Mouse (Mus musculus) frontal cortex, adult 2 months (tissue): ENCODE results near the gene 0610009B22Rik. TPM values are rescaled to one million over a fixed set of nuclear protein-coding genes. Genes with fewer than 3 reads are reported as not detected.
"Not testable (repeated sequence)": the region's sequence is repeated elsewhere in the genome, so short reads cannot be mapped to it uniquely, and the experiment has no call there.

ENCODE experiments used
- DNase-seq, 2 experiments: peaks; one replicate each; pipeline ENCODE4 v3.0.0; 2022; ENCODE audit warnings: low spot score in 1 of 2; ENCODE audit errors: extremely low spot score in 1 of 2
- polyA plus RNA-seq: library from polyadenylated mRNA; depleted of rRNA; stranded (reverse); fragments of >200 nt; gene quantifications from 2 replicates; pipeline ENCODE4 v1.2.3, GENCODE M21; 2012; rRNA removed

The 0610009B22Rik gene
- polyA plus RNA-seq = 37.9 and 39.6 TPM in 2 replicates

DNA sequence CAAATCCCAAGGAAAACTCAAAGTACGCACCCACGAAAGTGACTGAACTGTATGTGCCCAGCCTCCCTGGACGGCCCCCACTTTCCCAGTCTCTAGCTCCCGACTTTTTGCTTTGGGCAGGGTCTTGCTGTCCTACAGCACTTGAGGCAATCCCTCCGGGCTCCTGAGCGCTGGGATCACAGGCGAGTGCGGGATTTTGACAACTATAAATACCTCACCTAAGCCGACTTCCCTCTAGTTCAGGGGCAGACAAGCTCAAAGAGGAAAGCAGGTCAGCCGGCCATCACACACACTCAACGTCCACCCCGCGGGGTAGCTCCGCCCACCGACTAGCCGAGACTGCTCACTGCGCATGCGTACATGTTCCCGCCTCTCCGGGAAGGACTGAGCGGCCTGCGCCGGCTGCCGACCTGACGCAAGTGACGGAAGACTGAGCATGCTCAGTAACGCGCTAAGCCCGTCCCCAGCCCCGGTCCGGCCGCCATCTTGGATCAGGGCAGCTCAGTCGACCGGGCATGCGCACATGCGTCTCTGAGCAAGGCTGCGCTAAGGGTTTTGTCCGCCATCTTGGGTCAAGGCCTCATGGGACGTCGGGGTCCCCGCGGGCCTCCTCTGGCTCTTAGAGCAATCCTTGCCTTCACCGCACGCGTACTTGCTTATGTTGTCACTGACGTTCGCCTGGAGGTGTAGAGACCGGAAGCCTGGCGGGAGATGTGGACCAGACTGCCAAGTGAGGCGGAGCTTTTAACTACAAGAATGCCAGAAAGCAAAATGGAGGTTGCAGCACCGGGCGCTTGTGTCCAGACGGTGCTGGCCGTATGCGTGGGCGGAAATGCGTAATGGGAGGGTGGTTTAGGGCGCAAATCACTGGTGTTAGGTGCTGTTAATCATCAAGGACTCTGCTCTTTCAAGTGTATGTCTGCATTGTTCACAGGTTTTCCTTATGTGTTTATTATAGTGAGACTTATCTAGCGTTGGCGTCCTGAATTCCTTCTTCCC, at the start of gene 0610009B22Rik:
Gene 0610009B22Rik (minus strand): TSS at position 545 of the 999 bp plus-strand sequence.
- peak; percentile 99 to 100 for DNase-seq

DNA sequence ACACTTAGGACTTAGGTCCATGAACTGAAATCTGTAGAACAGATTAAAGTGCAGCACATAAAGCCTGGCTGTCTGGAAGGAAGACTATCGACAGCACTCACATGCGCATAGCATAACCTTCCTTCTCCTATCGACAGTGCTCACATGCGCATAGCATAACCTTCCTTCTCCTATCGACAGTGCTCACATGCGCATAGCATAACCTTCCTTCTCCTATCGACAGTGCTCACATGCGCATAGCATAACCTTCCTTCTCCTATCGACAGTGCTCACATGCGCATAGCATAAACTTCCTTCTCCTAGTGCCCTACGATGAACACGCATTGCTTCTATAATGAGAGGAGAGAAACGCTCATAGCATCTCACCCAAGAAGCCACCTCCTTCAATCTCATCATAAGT, 45.5 kb upstream of the 0610009B22Rik start:
- not testable (repeated sequence) for DNase-seq

DNA sequence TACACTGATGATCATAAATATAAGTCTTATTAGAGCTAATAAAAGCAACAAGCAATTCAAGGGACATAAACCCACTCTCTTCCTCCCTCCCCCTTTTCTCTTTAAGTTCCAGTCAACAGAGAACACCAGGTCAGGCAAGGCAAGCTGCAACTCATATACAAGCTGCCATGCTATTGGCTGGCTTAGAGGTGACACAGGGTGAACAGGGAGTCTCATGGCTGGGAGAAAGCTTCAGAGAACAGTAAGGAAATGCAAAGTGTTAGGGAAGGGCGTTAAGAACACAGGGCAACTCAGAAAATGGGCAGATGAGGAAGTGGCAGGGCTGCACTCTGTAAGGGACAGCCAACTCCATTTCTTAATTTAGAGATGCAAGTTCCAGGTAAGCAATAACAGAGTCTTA, 44.2 kb upstream of the 0610009B22Rik start:
- DNase-seq = no peak

DNA sequence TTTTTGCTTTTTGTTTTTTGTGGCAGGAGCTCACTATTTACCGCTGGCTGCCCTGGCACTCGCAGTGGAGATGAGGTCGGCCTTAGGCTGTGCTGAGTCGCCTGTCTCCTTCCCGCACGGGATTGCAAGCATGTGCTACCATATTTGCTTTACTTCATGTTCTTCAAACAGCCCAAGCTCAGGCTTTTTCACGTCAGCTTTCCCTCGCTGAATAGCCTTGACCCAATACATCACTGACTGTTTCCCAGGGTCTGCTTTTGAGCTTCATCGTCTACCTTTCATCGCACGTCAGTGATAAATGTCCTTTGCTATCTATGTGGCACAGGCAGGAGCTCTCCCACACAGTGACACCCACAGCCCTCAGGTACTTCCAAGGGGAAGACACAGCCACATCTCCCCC, 32.4 kb upstream of the 0610009B22Rik start:
- DNase-seq = no peak

DNA sequence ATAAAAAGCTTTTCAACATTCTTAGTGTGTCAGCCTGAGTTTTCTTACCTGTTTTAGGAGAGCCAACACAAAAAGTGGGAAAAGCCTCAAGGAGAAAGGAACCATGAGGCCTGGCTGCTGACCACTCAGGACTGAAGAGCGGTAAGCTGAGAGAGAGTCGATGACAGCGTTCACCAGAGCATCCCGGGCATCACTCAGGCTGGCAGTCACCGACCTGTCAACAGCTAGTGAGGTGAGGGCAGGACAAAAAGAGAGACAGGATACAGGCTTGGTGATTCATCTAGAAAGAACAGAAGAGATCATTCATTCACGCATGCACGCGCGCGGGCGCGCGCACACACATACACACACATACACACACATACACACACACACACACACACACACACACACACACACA, 18.4 kb upstream of the 0610009B22Rik start:
- no peak for DNase-seq

DNA sequence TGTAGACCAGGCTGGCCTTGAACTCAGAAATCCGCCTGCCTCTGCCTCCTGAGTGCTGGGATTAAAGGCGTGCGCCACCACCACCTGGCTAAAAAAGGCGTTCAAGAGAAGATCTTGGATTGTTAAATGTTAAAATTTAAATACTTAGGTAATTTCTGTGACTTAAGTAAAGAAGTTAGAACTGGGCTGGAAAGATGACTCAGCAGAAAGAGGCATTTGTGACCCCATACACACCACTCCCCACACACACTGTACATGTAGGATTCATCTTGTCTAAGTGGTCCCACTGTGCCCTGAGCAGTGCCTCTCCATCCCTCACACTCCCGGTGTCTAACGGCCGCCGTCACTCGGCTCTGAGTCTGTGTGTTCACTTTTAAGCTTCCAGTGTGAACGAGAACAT, 17.8 kb upstream of the 0610009B22Rik start:
- DNase-seq = no peak

DNA sequence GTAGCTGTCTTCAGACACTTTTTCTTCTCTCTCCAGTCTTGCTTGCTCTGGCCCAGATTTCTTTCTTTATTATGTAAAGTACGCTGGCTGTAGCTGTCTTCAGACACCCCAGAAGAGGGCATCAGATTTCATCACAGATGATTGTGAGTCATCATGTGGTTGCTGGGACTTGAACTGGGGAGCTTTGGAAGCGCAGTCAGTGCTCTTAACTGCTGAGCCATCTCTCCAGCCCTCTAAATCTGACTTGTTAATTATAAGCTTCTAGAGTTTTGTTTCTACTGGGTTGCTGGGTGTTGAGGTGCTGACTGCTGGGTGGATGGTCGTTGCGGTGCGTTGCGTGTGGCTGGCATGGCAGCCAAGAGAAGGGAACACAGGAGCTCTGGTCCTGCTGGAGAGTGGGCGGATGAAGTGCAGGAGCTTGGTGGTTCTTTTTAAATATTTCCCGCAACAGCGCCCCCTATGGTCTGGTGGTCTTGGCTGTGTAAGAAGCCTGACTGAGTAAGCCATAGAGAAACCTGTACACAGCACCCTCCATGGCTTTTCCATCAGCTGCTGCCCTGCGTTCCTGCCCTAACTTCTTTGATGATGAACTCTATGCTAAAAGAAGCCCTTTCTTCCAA, 14.8 kb upstream of the 0610009B22Rik start:
- no peak for DNase-seq

DNA sequence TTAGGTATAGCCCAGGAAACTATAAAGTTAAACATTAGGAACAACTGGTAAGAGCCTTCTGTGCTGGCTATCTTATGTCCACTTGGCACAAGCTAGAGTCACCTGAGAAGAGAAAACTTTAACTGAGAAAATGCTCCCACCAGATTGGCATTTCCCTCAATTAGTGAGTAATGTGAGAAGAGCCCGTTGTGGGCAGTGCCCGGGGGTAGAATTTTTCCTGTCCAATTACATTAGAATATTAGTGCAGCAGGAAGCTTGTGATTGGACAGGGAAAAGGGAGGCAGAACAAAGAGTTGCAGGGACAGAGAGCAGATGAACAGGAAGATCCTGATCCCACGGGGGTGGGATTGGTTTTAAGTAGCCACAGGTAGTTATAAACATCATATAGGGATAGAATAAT, 14.2 kb upstream of the 0610009B22Rik start:
- no peak for DNase-seq

DNA sequence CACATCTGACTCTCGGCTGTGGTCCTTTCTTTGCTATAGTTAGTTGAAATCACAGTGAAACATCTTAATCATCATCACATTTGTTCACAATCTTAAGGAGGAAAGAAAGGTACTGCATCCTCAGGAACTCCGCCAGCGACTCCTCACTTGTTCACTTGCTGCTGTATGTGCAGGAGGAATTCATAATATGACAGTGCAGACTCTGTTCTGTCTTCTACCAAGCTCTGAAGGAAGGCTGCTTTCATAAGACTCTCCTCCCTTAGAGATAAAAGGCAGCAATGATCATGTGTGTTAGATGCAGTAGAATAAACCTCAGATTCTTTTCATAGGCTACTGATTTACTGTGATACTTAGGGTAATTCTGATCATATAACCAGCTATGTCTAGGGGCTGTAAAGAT, 6.3 kb upstream of the 0610009B22Rik start:
- no peak for DNase-seq

DNA sequence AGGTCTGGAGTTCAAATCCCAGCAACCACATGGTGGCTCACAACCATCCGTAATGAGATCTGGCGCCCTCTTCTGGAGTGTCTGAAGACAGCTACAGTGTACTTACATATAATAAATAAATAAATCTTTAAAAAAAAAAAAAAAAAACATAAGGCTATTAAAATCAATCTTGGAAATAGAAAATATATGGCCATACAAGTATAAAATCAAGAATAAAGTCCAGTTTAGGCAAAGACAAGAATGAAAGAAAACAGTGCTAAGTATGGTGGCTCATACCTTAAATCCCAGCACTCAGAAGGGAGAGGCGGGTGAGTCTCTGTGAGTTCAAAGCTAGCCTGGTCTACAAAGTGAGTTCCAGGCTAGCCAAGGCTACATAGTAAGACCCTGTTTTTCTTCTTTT, 1.9 kb upstream of the 0610009B22Rik start:
- DNase-seq = not testable (repeated sequence)

DNA sequence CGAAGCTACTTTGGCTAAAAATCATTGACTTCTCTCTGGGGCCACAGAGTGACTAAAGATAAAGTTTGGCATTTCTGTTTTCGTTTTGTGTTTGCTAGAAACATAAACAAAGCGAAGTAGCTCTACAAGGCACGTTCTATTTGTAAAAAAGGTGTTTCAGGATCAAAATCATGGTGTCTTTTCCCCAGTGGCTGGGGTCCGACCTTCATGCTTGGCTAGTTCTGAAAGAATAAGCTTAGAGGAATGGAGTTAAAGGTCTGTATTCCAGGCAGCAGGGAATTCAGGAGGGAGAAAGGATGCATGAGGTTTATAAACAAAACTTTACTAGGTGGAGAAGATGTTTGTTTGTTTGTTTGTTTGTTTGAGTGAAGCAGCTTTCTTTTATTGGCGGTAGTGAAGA, 669 bp upstream of the 0610009B22Rik start:
- DNase-seq = no peak

DNA sequence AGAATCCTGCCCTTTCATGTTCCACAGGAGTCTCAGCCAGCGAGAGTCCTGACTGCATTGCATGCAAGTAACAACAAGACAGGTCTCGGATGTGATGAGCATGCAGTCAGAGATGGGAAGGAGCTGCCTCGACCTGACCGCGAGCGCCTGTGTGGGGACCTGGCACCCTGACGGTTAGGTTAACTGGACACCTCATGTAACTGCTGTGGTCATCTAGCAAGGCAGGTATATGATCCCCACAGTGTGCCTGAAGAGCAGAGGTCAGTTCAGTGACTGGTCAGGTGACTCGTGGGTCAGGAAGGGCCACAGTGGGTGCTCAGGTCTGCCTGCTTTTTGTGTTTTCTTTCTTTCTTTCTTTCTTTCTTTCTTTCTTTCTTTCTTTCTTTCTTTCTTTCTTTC, 6.7 kb downstream of the 0610009B22Rik start:
- no peak for DNase-seq

DNA sequence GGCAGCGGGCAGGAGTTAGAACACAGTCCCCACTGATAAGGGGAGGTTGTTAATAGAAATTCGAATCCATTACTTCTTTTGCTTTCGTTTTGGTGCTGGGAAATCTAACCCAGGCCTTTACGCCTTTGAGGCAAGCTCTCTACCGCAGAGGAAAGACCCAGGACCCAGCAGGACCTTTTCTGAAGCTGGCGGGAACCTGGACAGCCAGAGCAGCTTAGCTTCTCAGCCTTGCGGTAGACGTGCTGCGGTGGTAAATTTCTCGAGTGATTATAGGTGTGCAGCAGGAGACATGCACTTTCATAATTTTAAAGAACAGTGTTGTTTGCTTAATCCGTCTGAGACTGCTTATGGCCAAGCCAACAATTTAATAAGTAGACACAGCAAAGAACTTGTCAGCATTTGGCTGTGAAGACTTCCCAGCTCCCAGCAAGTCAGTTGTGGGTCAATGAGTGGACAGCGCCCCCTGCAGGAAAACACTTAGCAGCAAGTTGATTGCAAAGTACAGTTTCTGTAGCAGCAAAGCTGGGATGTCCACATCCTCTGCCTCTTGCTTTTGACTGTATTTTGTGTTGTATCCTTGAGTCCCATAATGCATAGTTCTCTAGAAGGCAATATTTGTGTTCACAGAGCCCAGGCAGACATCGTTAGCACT, 7.2 kb downstream of the 0610009B22Rik start:
- DNase-seq = peak; percentile 66 to 95

DNA sequence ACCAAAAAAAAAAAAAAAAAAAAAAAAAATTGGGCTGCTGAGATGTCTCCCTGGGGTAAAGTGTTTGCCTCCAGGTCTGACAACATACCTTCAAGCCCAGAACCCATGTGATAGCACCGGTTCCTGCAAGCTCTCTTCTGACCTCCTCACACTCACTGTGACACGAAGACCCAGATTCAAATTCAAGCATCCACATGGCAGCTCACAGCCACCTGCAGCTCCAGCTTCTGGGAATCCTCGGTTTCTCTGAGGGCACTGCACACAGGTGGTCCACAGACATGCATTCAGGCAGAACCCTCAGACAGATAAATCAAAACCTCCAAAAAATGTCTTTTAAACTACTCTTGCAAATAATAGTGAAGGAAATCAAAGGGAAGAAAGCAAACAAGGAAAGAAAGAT, 9.2 kb downstream of the 0610009B22Rik start:
- DNase-seq = no peak

DNA sequence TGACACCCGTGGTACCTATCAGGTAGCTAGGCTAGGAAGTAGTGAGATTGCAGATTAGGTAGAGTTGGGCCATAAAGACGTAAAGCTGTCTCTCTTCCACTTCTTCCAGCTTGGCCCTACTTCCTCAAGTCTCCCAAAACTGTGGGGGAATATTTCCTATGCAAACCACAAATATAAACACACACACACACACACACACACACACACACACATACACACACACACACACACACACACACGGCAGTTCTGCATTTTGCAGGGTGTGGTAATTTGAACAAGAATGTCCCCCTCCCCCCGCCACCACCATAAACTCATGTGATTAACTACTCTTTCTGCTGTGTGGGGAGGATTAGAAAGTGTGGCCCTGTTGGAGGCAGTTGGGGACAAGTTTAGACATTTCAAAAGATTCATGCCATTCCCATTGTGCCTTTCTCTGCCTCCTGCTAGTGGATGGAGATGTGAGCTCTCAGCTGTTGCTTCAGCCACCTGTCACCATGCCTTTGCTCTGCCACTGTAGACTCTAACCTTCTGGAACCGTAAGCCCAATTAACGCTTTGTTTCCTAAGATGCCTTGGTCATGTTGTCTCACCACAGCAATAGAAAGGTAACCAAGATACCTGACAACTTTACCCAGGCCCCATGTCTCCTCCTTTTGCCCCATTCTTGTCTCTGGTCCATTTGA, 10.8 kb downstream of the 0610009B22Rik start:
- no peak for DNase-seq

DNA sequence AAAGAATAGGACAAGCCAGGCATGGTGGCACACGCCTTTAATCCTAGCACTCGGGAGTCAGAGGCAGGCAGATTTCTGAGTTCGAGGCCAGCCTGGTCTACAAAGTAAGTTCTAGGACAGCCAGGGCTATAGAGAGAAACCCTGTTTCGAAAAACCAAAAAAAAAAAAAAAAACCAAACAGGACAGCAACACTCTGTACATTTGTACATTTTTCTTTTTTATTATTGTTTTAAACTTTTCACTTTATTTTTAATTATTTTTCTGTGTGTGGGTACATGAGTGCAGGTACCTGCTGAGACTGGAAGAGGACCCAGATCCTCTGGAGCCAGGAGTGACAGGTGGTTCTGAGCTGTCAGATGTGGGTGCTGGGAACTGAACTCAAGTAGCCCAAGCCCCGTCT, 13.3 kb downstream of the 0610009B22Rik start:
- DNase-seq = no peak

DNA sequence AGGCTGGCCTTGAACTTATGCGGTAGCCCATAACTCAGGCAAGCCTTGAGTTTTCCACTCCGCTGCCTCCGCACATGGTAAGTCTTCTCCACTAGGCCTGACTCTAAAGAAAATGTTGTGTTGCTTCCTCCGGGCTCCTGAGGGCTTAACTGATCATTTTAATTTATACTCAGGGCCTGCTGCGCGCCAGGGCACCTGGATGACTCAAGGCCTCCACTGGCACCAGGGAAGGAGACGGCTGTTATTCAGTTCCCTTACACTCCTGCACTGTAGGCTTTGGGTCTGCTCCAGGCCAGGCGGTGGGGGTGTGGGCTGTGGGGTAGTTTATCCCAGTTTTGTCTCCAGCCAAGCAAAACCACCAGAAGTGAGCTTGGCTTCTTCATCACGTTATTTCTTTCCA, 15.4 kb downstream of the 0610009B22Rik start:
- DNase-seq = no peak

DNA sequence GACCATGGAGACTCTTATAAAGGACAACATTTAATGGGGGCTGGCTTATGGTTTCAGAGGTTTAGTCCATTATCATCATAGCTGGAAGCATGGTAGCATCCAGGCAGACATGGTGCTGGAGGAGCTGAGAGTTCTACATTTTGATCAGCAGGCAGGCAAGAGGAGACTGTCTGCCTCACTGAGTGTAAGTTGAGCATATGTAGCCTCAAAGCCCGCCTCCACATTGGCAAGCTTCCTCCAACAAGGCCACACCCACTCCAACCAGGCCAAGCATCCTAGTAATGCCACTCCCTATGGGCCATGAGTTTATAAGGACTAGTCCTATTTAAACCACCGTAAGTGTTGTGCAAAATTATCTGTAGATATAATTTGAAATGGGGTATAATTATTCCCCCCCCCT, 17.3 kb downstream of the 0610009B22Rik start:
- no peak for DNase-seq

DNA sequence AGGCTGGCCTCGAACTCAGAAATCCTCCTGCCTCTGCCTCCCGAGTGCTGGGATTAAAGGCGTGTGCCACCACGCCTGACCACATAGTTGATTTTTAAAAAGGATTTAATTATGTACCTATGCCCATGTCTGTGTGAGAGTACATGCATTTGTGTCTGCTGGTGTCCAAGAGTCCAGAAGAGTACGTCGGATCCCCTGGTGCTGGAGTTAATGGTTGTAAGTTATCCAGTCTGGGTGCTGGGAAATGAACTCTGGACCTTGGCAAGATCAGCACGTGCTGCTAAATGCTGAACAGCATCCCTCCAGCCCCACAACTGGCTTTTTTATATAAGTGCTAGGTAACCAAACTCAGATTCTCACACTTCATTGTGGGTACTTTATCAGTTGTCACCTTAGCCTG, 17.8 kb downstream of the 0610009B22Rik start:
- no peak for DNase-seq

DNA sequence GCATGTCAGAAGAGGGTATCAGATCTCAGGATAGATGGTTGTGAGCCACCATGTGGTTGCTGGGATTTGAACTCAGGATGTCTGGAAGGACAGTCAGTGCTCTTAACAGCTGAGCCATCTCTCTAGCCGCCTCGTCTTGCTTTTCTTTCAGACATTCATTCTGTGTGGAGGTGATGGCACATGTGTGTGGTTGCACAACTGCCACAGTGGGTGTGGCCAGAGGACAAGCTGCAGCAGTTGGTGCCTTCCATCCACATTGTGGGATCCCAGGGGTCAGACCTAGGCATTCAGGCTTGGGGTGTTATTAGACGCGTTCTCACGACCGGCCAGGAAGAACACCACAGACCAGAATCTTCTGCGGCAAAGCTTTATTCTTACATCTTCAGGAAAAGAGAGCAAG, 23.9 kb downstream of the 0610009B22Rik start:
- not testable (repeated sequence) for DNase-seq

DNA sequence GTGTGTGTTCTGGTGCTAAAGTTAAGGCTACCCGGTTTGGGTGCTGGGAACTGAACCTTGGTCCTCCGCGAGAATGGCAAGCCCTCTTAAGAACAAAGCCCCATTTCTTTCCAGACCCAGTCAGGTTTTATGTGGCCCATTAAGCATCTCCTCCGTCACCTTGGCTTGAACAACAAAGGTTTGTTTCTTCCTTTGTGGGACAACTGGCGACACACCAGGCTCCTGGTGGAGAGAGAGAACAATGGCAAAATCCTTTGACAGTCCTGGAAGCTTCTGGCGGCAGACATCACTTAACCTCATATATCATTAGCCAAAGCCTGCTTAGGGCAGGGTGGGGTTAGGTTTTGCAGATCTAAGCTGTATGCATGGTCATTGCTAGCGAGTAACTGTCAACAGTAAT, 26.0 kb downstream of the 0610009B22Rik start:
- no peak for DNase-seq
